In the genomic region with DNA sequence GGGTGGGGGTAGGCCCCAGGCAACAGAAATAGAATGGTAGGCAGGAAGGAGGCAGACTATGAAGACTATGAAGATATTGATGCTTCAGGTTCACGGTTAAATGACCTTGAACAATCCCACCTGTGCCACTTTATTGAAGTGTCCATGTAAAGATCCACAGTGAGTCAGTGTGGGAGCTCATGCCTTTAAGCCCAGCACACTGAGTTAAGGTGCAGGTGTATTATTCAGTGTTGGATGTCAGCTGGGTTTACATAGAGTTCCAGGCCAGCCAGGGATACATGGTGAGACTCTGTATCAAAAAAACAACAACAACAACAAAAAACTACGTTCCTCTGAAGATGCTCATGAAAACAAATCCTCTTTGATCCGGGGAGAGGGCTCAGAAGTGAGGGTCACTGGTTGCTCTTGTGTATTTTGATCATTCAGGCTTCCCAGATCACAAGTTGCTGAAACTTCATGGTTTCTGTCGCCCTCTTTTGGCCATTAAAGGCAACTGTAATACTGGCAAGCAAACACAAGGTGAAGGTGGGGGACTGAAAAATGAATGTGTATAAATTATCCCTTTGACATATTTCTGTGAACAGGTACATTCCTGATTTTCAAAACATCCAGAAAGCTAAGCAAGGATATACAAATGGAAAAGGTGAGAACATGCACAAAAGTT, we compare ENCODE assay signal across 10 mouse cellular contexts. TPM values are rescaled to one million over a fixed set of nuclear protein-coding genes. Genes with fewer than 3 reads are reported as not detected.
A peak's percentile ranks its signal among the peaks of the same experiment; 100 is the strongest.
DNase-seq lines count a peak whose midpoint lies in the region; ATAC-seq and TF ChIP-seq lines count a peak whose summit lies in the region.
"Had no signal": no experiment of that assay in that cellular context is flagged by ENCODE, and none has a peak within 500 bp of the region (broad histone marks: within the 10 kb centered on the region; RNA-seq: fewer than 3 reads in every experiment).

No protein-coding gene starts in this region.

- no peak for ATAC-seq in hindbrain, embryonic 12.5 days (ENCODE audit: low FRiP score)
- ATAC-seq in granulocyte monocyte progenitor cell, adult 5-6 weeks (replicated peaks; ENCODE audit: poor library complexity, severe bottlenecking), result peak; percentile 61; the same call in 1 of the 2 replicates
- peak; percentile 74 for ATAC-seq in neural tube, embryonic 14.5 days (ENCODE audit: low read depth)

- intact Hi-C loops in left cerebral cortex, adult 2 months (cut with DNase I), result loop anchor here (2.0 kb wide), 3 partner anchors 61 to 309 kb away; no protein-coding TSS in a partner anchor

- peak; percentile 88 for TF ChIP-seq RAD21 in CH12.LX (IDR thresholded peaks at IDR 0.05; ENCODE audit: low read depth, low read length)

- no peaks in the 10 kb centered on the region for H3K36me3 ChIP-seq in hindbrain, embryonic 10.5 days
- no peaks in the 10 kb centered on the region for H3K36me3 ChIP-seq in hindbrain, embryonic 12.5 days
- no peaks in the 10 kb centered on the region for H3K36me3 ChIP-seq in CH12.LX (replicated peaks in 1 of 2; ENCODE audit: control insufficient read depth in 1 of 2, insufficient read depth in 1 of 2, low read length in 1 of 2)
- no peaks in the 10 kb centered on the region for H3K36me3 ChIP-seq in neural tube, embryonic 14.5 days (ENCODE audit: control insufficient read depth, insufficient read depth, low read length)
- H3K36me3 ChIP-seq: embryonic facial prominence, embryonic 12.5 days; liver, embryonic 15.5 days had no signal

- no peaks in the 10 kb centered on the region for H3K79me2 ChIP-seq in CH12.LX (replicated peaks; ENCODE audit: control insufficient read depth, extremely low read depth, insufficient read depth, poor library complexity, severe bottlenecking)

- TF ChIP-seq EP300 in CH12.LX (IDR thresholded peaks at IDR 0.05; ENCODE audit: low read length), result no peak

- WGBS in hindbrain, embryonic 10.5 days, result 30% methylated on average over 4 of the region's 4 CpGs
- WGBS in hindbrain, embryonic 12.5 days, result 26% methylated on average over 4 of the region's 4 CpGs
- 30% methylated on average over 4 of the region's 4 CpGs for WGBS in neural tube, embryonic 14.5 days

- H3K4me1 ChIP-seq in hindbrain, embryonic 10.5 days (replicated peaks), result no peaks in the 10 kb centered on the region
- H3K4me1 ChIP-seq in hindbrain, embryonic 12.5 days, result no peaks in the 10 kb centered on the region
- no peaks in the 10 kb centered on the region for H3K4me1 ChIP-seq in CH12.LX (ENCODE audit: control insufficient read depth in 1 of 2, insufficient read depth in 2 of 2)
- no peaks in the 10 kb centered on the region for H3K4me1 ChIP-seq in neural tube, embryonic 14.5 days (ENCODE audit: control insufficient read depth, insufficient read depth, low read length)
- H3K4me1 ChIP-seq: embryonic facial prominence, embryonic 12.5 days; liver, embryonic 15.5 days had no signal

- no peak overlapping the region for H3K4me2 ChIP-seq in hindbrain, embryonic 12.5 days (replicated peaks)
- no peak overlapping the region for H3K4me2 ChIP-seq in CH12.LX (ENCODE audit: insufficient read depth, low read depth, poor library complexity, severe bottlenecking)
- H3K4me2 ChIP-seq in neural tube, embryonic 14.5 days (ENCODE audit: low read depth, low read length), result no peak overlapping the region
- H3K4me2 ChIP-seq: embryonic facial prominence, embryonic 12.5 days; liver, embryonic 15.5 days had no signal

- TF ChIP-seq POLR2A in CH12.LX (IDR thresholded peaks at IDR 0.05; ENCODE audit: low read depth, low read length), result no peak

- dilution Hi-C loops in CH12.LX (cut with MboI; ENCODE audit: extremely low pct_ligation_motif_present, extremely low pct_unique_long_range_greater_than_20kb, low sequenced_read_pairs), result no loop called here

- no peaks in the 10 kb centered on the region for H3K27me3 ChIP-seq in hindbrain, embryonic 10.5 days (ENCODE audit: insufficient read depth, poor library complexity, severe bottlenecking)
- no peaks in the 10 kb centered on the region; the same call in 1 of the 2 replicates for H3K27me3 ChIP-seq in hindbrain, embryonic 12.5 days
- peaks cover 45% of the 10 kb centered on the region for H3K27me3 ChIP-seq in CH12.LX (replicated peaks)
- no peaks in the 10 kb centered on the region for H3K27me3 ChIP-seq in neural tube, embryonic 14.5 days (ENCODE audit: control insufficient read depth, insufficient read depth, low read length)
- H3K27me3 ChIP-seq: embryonic facial prominence, embryonic 12.5 days; liver, embryonic 15.5 days had no signal

- TF ChIP-seq CTCF in CH12.LX (conservative IDR thresholded peaks at IDR 0.05 in 1 of 2, IDR thresholded peaks at IDR 0.05 in 1 of 2; ENCODE audit: low read depth in 2 of 2, low read length in 2 of 2), result peak in 1 of 2 experiments; percentile 88; a peak in 3 of 4 replicates
- TF ChIP-seq CTCF in left cerebral cortex, adult 2 months (IDR thresholded peaks at IDR 0.05), result peak; percentile 89

- DNase-seq in hindbrain, embryonic 10.5 days (ENCODE audit: low spot score), result peak; percentile 4
- DNase-seq in CH12.LX (ENCODE audit: extremely low read depth), result peak; percentile 57
- peak; percentile 11 for DNase-seq in cerebellum, adult 11-12 months
- peak in 1 of 2 experiments; percentile 16 for DNase-seq in left cerebral cortex, adult 2 months (ENCODE audit: extremely low spot score in 1 of 2, low spot score in 2 of 2)
- DNase-seq in ovary, adult 18-20 months (ENCODE audit: low spot score), result no peak

- no peak overlapping the region for H3K4me3 ChIP-seq in hindbrain, embryonic 10.5 days
- no peak overlapping the region for H3K4me3 ChIP-seq in hindbrain, embryonic 12.5 days
- no peak overlapping the region for H3K4me3 ChIP-seq in CH12.LX (replicated peaks in 1 of 3; ENCODE audit: low read depth in 2 of 3, low read length in 2 of 3, poor library complexity in 1 of 3)
- no peak overlapping the region for H3K4me3 ChIP-seq in left cerebral cortex, adult 2 months
- no peak overlapping the region for H3K4me3 ChIP-seq in neural tube, embryonic 14.5 days (ENCODE audit: low read depth, low read length)
- H3K4me3 ChIP-seq: embryonic facial prominence, embryonic 12.5 days; liver, embryonic 15.5 days had no signal

- in situ Hi-C loops in CH12.LX (cut with MboI; ENCODE audit: low pct_ligation_motif_present, low pct_unique_long_range_greater_than_20kb, low sequenced_read_pairs), result no loop called here

- H3K9ac ChIP-seq in hindbrain, embryonic 12.5 days, result no peak overlapping the region
- H3K9ac ChIP-seq in CH12.LX (ENCODE audit: insufficient read depth, low read depth), result no peak overlapping the region
- H3K9ac ChIP-seq in neural tube, embryonic 14.5 days (replicated peaks; ENCODE audit: low read depth, low read length), result no peak overlapping the region
- H3K9ac ChIP-seq: embryonic facial prominence, embryonic 12.5 days; liver, embryonic 15.5 days had no signal

- peaks cover 9% of the 10 kb centered on the region for H3K9me3 ChIP-seq in hindbrain, embryonic 10.5 days
- H3K9me3 ChIP-seq in hindbrain, embryonic 12.5 days (replicated peaks), result no peaks in the 10 kb centered on the region
- H3K9me3 ChIP-seq in CH12.LX (replicated peaks; ENCODE audit: low read length), result peaks cover 5% of the 10 kb centered on the region
- no peaks in the 10 kb centered on the region for H3K9me3 ChIP-seq in neural tube, embryonic 14.5 days (ENCODE audit: control insufficient read depth, low read length)
- H3K9me3 ChIP-seq: embryonic facial prominence, embryonic 12.5 days; liver, embryonic 15.5 days had no signal

- no peak overlapping the region for H3K27ac ChIP-seq in hindbrain, embryonic 10.5 days
- H3K27ac ChIP-seq in hindbrain, embryonic 12.5 days, result no peak overlapping the region
- no peak overlapping the region for H3K27ac ChIP-seq in CH12.LX (ENCODE audit: insufficient read depth, low read depth)
- no peak overlapping the region for H3K27ac ChIP-seq in left cerebral cortex, adult 2 months
- no peak overlapping the region for H3K27ac ChIP-seq in neural tube, embryonic 14.5 days (ENCODE audit: low read depth, low read length)
- H3K27ac ChIP-seq: embryonic facial prominence, embryonic 12.5 days; liver, embryonic 15.5 days had no signal

TF ChIP-seq in CH12.LX, 34 proteins besides CTCF, POLR2A, EP300 and RAD21:
- TF ChIP-seq MEF2A (IDR thresholded peaks at IDR 0.05; ENCODE audit: borderline replicate concordance, low read depth, low read length), result no peak
- TF ChIP-seq SIN3A (IDR thresholded peaks at IDR 0.05; ENCODE audit: low read length), result no peak
- TF ChIP-seq ZC3H11A (IDR thresholded peaks at IDR 0.05; ENCODE audit: low read depth, low read length), result peak; percentile 29; the same call in 1 of the 2 replicates
- no peak for TF ChIP-seq UBTF (IDR thresholded peaks at IDR 0.05; ENCODE audit: low read depth, low read length)
- no peak for TF ChIP-seq NRF1 (IDR thresholded peaks at IDR 0.05; ENCODE audit: low read depth, low read length)
- no peak for TF ChIP-seq KAT2A (IDR thresholded peaks at IDR 0.05; ENCODE audit: insufficient replicate concordance, low read length)
- TF ChIP-seq SMC3 (IDR thresholded peaks at IDR 0.05; ENCODE audit: low read depth, low read length), result peak; percentile 75

RNA-seq across cellular contexts. Expression of gene H2-M10.4, which starts 43.9 kb away (rescaled TPM):
- not detected in 2 replicates for polyA plus RNA-seq in hindbrain, embryonic 10.5 days (2016; fragmentation: Nextera tagmentation; extraction: Ambion mirVana)
- polyA plus RNA-seq in hindbrain, embryonic 12.5 days (2016; fragmentation: Nextera tagmentation; extraction: Ambion mirVana), result not detected in 2 replicates
- total RNA-seq in CH12.LX (2012; rRNA removed) (not detected in 2 replicates), CH12.LX (2014; rRNA removed) (not detected in 2 replicates)
- not detected in 2 replicates for polyA plus RNA-seq in CH12.LX (2012; ENCODE audit: insufficient read length, low read depth)
- total RNA-seq in granulocyte monocyte progenitor cell, adult 5-6 weeks (2014; fragmentation: Nextera tagmentation), result not detected in 2 replicates
- not detected in 2 replicates for total RNA-seq in granulocyte monocyte progenitor cell, adult 5-6 weeks (2017)
- not detected for total RNA-seq in left cerebral cortex, adult 2 months (2021)
- not detected in 2 replicates for polyA plus RNA-seq in neural tube, embryonic 14.5 days (2014; fragmentation: Nextera tagmentation; extraction: Ambion mirVana)
- polyA plus RNA-seq: embryonic facial prominence, embryonic 12.5 days; liver, embryonic 15.5 days had no signal

RNA-seq across cellular contexts. Expression of gene H2-M10.3, which starts 50.0 kb away (rescaled TPM):
- not detected in 2 replicates for polyA plus RNA-seq in hindbrain, embryonic 10.5 days (2016; fragmentation: Nextera tagmentation; extraction: Ambion mirVana)
- not detected in 2 replicates for polyA plus RNA-seq in hindbrain, embryonic 12.5 days (2016; fragmentation: Nextera tagmentation; extraction: Ambion mirVana)
- total RNA-seq in CH12.LX (2012; rRNA removed), result 0.13 and 0.17 TPM in 2 replicates
- not detected in 2 replicates for total RNA-seq in CH12.LX (2014; rRNA removed)
- polyA plus RNA-seq in CH12.LX (2012; ENCODE audit: insufficient read length, low read depth), result not detected in 2 replicates
- not detected in 2 replicates for total RNA-seq in granulocyte monocyte progenitor cell, adult 5-6 weeks (2014; fragmentation: Nextera tagmentation)
- not detected in 2 replicates for total RNA-seq in granulocyte monocyte progenitor cell, adult 5-6 weeks (2017)
- total RNA-seq in left cerebral cortex, adult 2 months (2021), result not detected
- polyA plus RNA-seq in neural tube, embryonic 14.5 days (2014; fragmentation: Nextera tagmentation; extraction: Ambion mirVana), result not detected in 2 replicates
- polyA plus RNA-seq: embryonic facial prominence, embryonic 12.5 days; liver, embryonic 15.5 days had no signal
